Mouse (Mus musculus): ENCODE data around the gene Dguok.

Dguok gene

GRCm38 (mm10) chr6:83456131-83456983 lies 50.4 kb downstream of the Dguok start:
- peak; percentile 37 to 51 for DNase-seq (ENCODE audit: low spot score in 2 of 2)

- DNase-seq (ENCODE audit: low spot score in 2 of 2): no peak
Observed at GRCm38 (mm10) chr6:83455328-83456130, 51.2 kb downstream of the Dguok start.

- no peak for DNase-seq (ENCODE audit: low spot score in 2 of 2)
Observed at GRCm38 (mm10) chr6:83453706-83454105, 53.1 kb downstream of the Dguok start.

- no peak for DNase-seq (ENCODE audit: low spot score in 2 of 2)
Observed at GRCm38 (mm10) chr6:83450451-83451303, 56.1 kb downstream of the Dguok start.

GRCm38 (mm10) chr6:83449440-83449839 lies 57.3 kb downstream of the Dguok start:
- no peak for DNase-seq (ENCODE audit: low spot score in 2 of 2)

GRCm38 (mm10) chr6:83448911-83449310 lies 57.9 kb downstream of the Dguok start:
- DNase-seq (ENCODE audit: low spot score in 2 of 2): no peak

GRCm38 (mm10) chr6:83447031-83447430 lies 59.7 kb downstream of the Dguok start:
- DNase-seq (ENCODE audit: low spot score in 2 of 2): no peak

- DNase-seq (ENCODE audit: low spot score in 2 of 2): no peak
Observed at GRCm38 (mm10) chr6:83445796-83446195, 61.0 kb downstream of the Dguok start.

GRCm38 (mm10) chr6:83443441-83444340 lies 63.1 kb downstream of the Dguok start:
- peak; percentile 48 to 62 for DNase-seq (ENCODE audit: low spot score in 2 of 2)

GRCm38 (mm10) chr6:83442639-83443038 lies 64.1 kb downstream of the Dguok start:
- DNase-seq (ENCODE audit: low spot score in 2 of 2): peak; percentile 45 to 55

- peak; percentile 89 to 90 for DNase-seq (ENCODE audit: low spot score in 2 of 2)
Observed at GRCm38 (mm10) chr6:83441259-83442061, 65.3 kb downstream of the Dguok start.

- DNase-seq (ENCODE audit: low spot score in 2 of 2): peak; percentile 78 to 83
Observed at GRCm38 (mm10) chr6:83440510-83441258, 66.1 kb downstream of the Dguok start.

GRCm38 (mm10) chr6:83440197-83440509 lies 66.6 kb downstream of the Dguok start:
- no peak for DNase-seq (ENCODE audit: low spot score in 2 of 2)

- peak; percentile 54 to 61 for DNase-seq (ENCODE audit: low spot score in 2 of 2)
Observed at GRCm38 (mm10) chr6:83439781-83440180, 67.0 kb downstream of the Dguok start.

- peak; percentile 58 to 67 for DNase-seq (ENCODE audit: low spot score in 2 of 2)
Observed at GRCm38 (mm10) chr6:83439119-83439767, 67.5 kb downstream of the Dguok start.

- DNase-seq (ENCODE audit: low spot score in 2 of 2): peak in 1 of 2 experiments; percentile 38
Observed at GRCm38 (mm10) chr6:83438584-83438983, 68.2 kb downstream of the Dguok start.

- DNase-seq (ENCODE audit: low spot score in 2 of 2): no peak
Observed at GRCm38 (mm10) chr6:83437802-83438201, 69.0 kb downstream of the Dguok start.

GRCm38 (mm10) chr6:83437225-83437624 lies 69.5 kb downstream of the Dguok start:
- no peak for DNase-seq (ENCODE audit: low spot score in 2 of 2)

GRCm38 (mm10) chr6:83436547-83436946 lies 70.2 kb downstream of the Dguok start:
- no peak for DNase-seq (ENCODE audit: low spot score in 2 of 2)

Data from frontal cortex, postnatal 36 days (tissue).